Mouse (Mus musculus) embryonic facial prominence, embryonic 15.5 days (tissue): ENCODE data around the gene Atp12a. TPM values are rescaled to one million over a fixed set of nuclear protein-coding genes. Genes with fewer than 3 reads are reported as not detected.

ENCODE experiments used
- ATAC-seq: fragments of 200-750 bp; cut with Nextera tagmentation; 2 replicates; pipeline ENCODE4 v1.8.0; 2017; ENCODE audit warnings: low read depth, moderate TSS enrichment; ENCODE audit not compliant: insufficient number of reproducible peaks, low FRiP score, low TSS enrichment
- H3K27ac ChIP-seq: fragments of 300-500 bp; sonication (generic); replicated peaks from 2 replicates; pipeline ENCODE4 v1.5.1; 2015; ENCODE audit warnings: mild to moderate bottlenecking, inconsistent platforms
- H3K27me3 ChIP-seq: fragments of 300-500 bp; sonication (generic); 2 replicates; pipeline ENCODE4 v1.6.1; 2015; ENCODE audit warnings: inconsistent platforms
- H3K36me3 ChIP-seq: fragments of 300-500 bp; sonication (generic); 2 replicates; pipeline ENCODE4 v1.6.1; 2015; ENCODE audit warnings: mild to moderate bottlenecking, inconsistent platforms
- H3K4me1 ChIP-seq: fragments of 300-500 bp; sonication (generic); 2 replicates; pipeline ENCODE4 v1.6.1; 2015; ENCODE audit warnings: inconsistent platforms
- H3K4me2 ChIP-seq: fragments of 300-500 bp; sonication (generic); replicated peaks from 2 replicates; pipeline ENCODE4 v1.6.1; 2015; ENCODE audit warnings: mild to moderate bottlenecking, inconsistent platforms
- H3K4me3 ChIP-seq: fragments of 300-500 bp; sonication (generic); replicated peaks from 2 replicates; pipeline ENCODE4 v1.5.1; 2015; ENCODE audit warnings: mild to moderate bottlenecking, inconsistent platforms
- H3K9ac ChIP-seq: fragments of 300-500 bp; sonication (generic); 2 replicates; pipeline ENCODE4 v1.6.1; 2015; ENCODE audit warnings: inconsistent platforms
- H3K9me3 ChIP-seq: fragments of 300-500 bp; sonication (generic); replicated peaks from 2 replicates; pipeline ENCODE4 v1.6.1; 2016; ENCODE audit warnings: inconsistent platforms
- WGBS: fragments of 180-500 bp; shearing (Covaris S2); methylation state at CpG from one replicate; pipeline ENCODE4 v1.1.7; 2015; 5-methylcytosine and 5-hydroxymethylcytosine counted together
- polyA plus RNA-seq: library from polyadenylated mRNA; unstranded; fragments of >200 nt; fragmentation: Nextera tagmentation; extraction: Ambion mirVana; gene quantifications from 2 replicates; pipeline ENCODE4 v1.2.1, GENCODE M21; 2015

Gene Atp12a
- polyA plus RNA-seq, 1 experiment from 2014 or later, result 0.64 TPM

DNA sequence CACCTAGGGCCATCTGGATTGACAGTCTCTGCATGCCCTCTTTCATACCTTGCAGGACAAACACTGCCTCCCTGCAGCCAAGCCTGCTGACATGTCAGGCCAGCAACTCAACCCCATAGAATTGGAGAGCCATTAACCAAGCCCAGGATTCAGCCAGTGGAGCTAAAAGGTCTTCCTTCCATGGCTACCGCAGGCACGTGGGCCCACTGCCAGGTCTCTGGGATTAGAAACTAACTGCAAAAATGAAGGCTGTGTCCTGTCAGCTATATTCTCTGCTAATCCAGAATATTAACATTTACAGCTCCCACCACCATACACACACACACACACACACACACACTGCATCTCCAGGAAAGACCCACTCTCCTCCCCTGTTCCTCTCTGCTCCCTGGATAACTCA lies 15.3 kb upstream of the Atp12a start:
- Histone ChIP-seq H3K4me2 (no peak overlapping the region), H3K4me3 (no peak overlapping the region), H3K9me3 (no peaks in the 10 kb centered on the region), H3K27me3 (no peaks in the 10 kb centered on the region), H3K4me1 (no peaks in the 10 kb centered on the region), H3K27ac (no peak overlapping the region), H3K9ac (no peak overlapping the region), H3K36me3 (no peaks in the 10 kb centered on the region)
- 88% methylated on average over 2 of the region's 2 CpGs for WGBS
- ATAC-seq, result no peak

DNA sequence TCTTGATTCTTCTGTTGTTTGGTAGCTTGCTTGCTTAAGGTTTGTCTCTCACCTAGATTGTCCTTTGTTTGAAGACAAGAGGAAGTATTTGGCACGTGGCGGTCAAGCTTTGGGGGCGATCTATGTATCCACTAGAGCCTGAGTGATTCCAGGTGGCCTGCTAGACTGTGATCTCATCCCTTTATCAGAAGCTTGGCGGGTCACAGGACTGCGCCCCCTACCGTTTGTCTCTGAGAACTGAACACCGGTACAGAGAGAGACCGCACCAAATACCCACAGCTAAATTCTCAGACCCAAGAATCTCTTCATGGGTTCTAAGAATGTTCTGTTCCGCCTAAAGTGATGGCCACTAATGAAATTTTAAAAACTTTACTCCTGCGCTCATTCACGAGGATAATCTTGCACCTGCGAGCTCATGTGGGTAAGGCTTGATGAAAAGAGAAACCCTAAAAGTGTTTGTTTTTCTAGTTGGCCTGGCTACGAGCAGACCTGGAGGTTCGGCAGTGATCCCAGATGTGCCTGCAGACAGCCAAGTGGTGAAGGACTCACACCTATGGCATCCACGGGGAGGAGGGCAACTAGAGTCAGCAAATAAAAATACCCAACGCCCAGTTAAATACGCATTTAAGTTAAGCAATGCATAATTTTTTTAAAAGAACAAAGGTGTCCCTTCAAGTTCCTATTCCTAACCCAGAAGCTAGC lies 12.8 kb upstream of the Atp12a start:
- H3K4me2 ChIP-seq, result no peak overlapping the region
- no peak overlapping the region for H3K27ac ChIP-seq
- no peaks in the 10 kb centered on the region for H3K9me3 ChIP-seq
- H3K4me1 ChIP-seq, result no peaks in the 10 kb centered on the region; the same call in 1 of the 2 replicates
- H3K36me3 ChIP-seq, result no peaks in the 10 kb centered on the region
- H3K9ac ChIP-seq, result no peak overlapping the region
- 28% methylated on average over 17 of the region's 17 CpGs for WGBS
- no peak for ATAC-seq
- H3K4me3 ChIP-seq, result no peak overlapping the region
- no peaks in the 10 kb centered on the region for H3K27me3 ChIP-seq

DNA sequence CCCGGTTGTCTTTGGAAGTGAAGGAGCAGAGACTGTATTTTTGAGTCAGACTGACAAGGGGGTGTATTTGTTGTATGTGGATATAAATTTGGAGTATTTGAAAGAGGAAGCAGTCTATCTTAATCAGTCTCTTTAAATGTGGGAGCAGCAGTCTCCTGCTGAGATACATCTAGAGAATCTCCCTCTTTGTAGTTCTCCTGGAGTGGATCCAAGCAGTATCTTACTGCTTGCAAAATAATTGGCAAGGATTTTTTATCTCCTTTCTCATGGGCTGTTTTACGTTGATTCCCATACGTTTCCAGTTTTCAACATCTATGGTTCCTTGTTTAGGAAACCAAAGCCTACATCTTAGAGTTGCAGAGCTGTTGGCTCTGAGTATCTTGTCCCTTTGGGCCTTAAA lies 10.1 kb upstream of the Atp12a start:
- Histone ChIP-seq H3K27me3 (no peaks in the 10 kb centered on the region), H3K9ac (no peak overlapping the region), H3K4me2 (no peak overlapping the region), H3K9me3 (no peaks in the 10 kb centered on the region), H3K4me1 (no peaks in the 10 kb centered on the region; the same call in none of the 2 replicates), H3K36me3 (no peaks in the 10 kb centered on the region), H3K27ac (no peak overlapping the region), H3K4me3 (no peak overlapping the region)
- no peak for ATAC-seq
- WGBS, result 53% methylated on average over 3 of the region's 3 CpGs

DNA sequence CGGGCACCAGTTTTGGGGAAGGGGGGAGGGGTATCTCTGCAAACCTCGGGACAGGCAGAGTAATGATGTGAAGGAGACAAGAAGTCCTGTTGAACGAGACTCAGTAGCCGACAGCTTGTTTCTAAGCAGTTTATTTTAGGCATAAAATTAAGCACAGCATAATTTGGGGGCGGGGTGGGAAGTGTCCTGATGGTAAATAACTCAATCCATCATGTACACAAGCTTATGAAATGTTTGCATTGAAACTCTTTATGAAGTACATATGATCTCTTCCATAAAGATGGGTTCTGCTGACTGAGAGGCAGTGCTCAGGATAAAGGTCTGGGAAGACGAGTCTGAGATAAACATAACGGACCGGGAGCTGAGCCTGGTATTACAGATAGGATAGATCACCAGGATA lies 9.5 kb upstream of the Atp12a start:
- WGBS, result 71% methylated on average over 8 of the region's 8 CpGs
- H3K27ac ChIP-seq, result no peak overlapping the region
- H3K27me3 ChIP-seq, result no peaks in the 10 kb centered on the region
- H3K4me2 ChIP-seq, result no peak overlapping the region
- H3K9me3 ChIP-seq, result no peaks in the 10 kb centered on the region
- no peak overlapping the region for H3K4me3 ChIP-seq
- H3K4me1 ChIP-seq, result no peaks in the 10 kb centered on the region; the same call in none of the 2 replicates
- ATAC-seq, result no peak
- no peaks in the 10 kb centered on the region for H3K36me3 ChIP-seq
- no peak overlapping the region for H3K9ac ChIP-seq

DNA sequence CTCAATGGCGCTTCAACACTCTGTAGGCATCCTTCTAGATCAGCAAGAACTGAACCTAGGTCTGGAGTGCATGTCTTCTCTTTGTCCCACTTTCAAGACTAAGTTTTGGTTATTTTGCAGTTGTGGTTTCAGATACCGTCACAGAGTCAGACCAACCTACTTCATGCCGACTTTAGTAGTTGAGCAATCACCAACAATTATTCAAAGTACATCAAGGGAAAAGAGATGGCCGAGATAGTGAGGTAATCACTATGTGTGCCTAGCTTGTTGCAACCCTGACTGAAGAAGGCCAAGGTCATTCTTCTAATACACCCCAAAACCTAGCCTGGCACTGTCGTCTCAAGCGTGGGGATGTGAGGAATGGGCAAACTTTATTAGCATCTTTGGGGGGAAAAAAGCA lies 8.7 kb upstream of the Atp12a start:
- ATAC-seq, result no peak

DNA sequence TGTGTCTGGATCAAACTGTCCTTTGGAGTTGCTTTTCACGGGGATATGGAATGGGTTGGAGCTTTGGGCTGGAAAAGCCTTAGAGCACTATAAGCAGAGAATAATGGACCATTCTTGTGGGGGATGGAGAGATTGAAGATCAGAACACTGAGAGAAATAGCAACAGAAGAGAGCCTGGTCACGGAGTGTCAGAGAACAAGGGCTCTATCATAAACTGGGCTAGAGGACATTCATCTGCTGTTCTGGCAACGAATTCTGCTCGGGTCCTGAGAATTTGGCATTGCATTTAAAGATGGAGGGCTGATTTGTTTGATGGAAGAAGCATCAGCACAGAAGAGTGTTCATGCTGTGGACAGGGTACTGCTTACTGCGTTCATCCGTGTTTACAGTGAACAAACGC lies 6.4 kb upstream of the Atp12a start:
- H3K9me3 ChIP-seq, result no peaks in the 10 kb centered on the region
- no peak overlapping the region for H3K4me2 ChIP-seq
- H3K36me3 ChIP-seq, result no peaks in the 10 kb centered on the region
- H3K27me3 ChIP-seq, result peaks cover 5% of the 10 kb centered on the region
- no peak overlapping the region for H3K9ac ChIP-seq
- H3K4me1 ChIP-seq, result no peaks in the 10 kb centered on the region; the same call in none of the 2 replicates
- no peak overlapping the region for H3K4me3 ChIP-seq
- no peak for ATAC-seq
- no peak overlapping the region for H3K27ac ChIP-seq
- 68% methylated on average over 7 of the region's 7 CpGs for WGBS

More for the DNA sequence above, 8.7 kb upstream of the Atp12a start:
- no peaks in the 10 kb centered on the region; the same call in none of the 2 replicates for H3K4me1 ChIP-seq
- H3K27ac ChIP-seq, result no peak overlapping the region
- no peaks in the 10 kb centered on the region for H3K27me3 ChIP-seq
- 81% methylated on average over 6 of the region's 6 CpGs for WGBS
- H3K4me3 ChIP-seq, result no peak overlapping the region
- no peak overlapping the region for H3K4me2 ChIP-seq
- no peaks in the 10 kb centered on the region for H3K9me3 ChIP-seq
- no peaks in the 10 kb centered on the region for H3K36me3 ChIP-seq
- H3K9ac ChIP-seq, result no peak overlapping the region

DNA sequence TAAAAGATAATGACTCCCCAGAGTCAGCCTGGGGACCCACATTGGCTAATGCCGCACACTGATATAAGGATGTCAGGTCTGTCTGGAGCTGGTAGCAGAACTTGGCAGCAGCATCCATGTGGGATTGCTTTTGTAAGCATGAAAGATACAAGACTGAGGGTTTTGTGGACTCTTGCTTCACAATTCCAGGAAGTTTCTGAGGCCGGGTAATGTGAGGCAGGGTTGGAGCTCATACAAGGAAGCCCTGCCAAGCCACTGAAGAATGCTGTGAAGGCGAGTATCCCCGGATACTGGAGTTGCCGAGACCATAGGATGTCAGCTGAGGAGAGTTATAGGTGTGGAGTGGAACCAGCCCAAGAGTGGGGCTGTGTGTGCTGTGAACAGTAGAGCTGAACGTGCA lies 5.7 kb upstream of the Atp12a start:
- no peak for ATAC-seq
- Histone ChIP-seq H3K9me3 (no peaks in the 10 kb centered on the region), H3K27ac (no peak overlapping the region), H3K9ac (no peak overlapping the region), H3K27me3 (peaks cover 12% of the 10 kb centered on the region), H3K4me1 (no peaks in the 10 kb centered on the region; the same call in none of the 2 replicates), H3K36me3 (no peaks in the 10 kb centered on the region), H3K4me2 (no peak overlapping the region), H3K4me3 (no peak overlapping the region)
- WGBS, result 51% methylated on average over 6 of the region's 6 CpGs

DNA sequence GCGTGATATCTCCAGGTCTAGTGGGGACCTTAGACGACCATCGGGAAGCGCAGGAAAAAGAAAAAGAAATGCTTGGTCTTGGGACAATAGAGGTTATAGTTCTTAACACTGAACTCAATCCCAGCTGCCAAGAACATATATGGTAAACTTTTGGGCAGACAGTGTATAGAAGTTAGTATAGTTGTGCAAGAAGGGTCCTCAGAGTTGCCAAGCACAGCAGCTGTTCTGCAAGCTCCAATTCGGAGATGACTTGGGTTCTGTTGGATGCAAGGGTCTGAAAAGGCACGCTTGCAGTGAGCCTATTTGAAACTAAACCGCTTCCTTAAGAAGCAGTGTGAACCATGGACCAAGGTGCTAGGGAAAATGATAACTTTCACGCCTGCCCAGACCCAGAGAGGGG lies 424 bp downstream of the Atp12a start:
- no peaks in the 10 kb centered on the region for H3K36me3 ChIP-seq
- H3K27me3 ChIP-seq, result peaks cover 42% of the 10 kb centered on the region
- peaks cover 10% of the 10 kb centered on the region for H3K4me1 ChIP-seq
- no peak for ATAC-seq
- peak overlapping the region; percentile 38 for H3K4me3 ChIP-seq
- peak overlapping the region; percentile 80 for H3K4me2 ChIP-seq
- no peak overlapping the region for H3K9ac ChIP-seq
- no peaks in the 10 kb centered on the region for H3K9me3 ChIP-seq
- no peak overlapping the region for H3K27ac ChIP-seq
- 28% methylated on average over 8 of the region's 8 CpGs for WGBS

DNA sequence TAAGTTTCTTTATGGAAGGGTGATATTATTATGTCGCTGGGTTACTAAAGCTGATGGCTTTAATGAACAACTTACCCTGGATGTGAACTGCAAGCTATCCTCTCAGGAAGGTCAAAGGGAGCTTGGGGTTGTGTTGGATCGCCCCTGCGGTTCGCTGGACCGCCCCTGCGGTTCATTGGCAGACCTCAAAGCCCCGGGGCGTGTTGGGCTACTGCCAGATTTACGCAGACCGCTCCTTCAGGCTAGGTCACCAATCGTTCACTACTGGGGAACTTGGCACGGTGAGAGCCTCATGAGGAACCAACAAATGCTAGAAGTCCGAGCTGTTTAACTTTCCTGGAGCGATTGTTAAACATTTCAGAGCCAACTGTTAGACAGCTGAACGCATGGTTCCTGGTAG lies 1.8 kb downstream of the Atp12a start:
- H3K4me1 ChIP-seq, result peaks cover 10% of the 10 kb centered on the region
- H3K4me2 ChIP-seq, result no peak overlapping the region
- no peak overlapping the region for H3K9ac ChIP-seq
- peaks cover 42% of the 10 kb centered on the region for H3K27me3 ChIP-seq
- H3K27ac ChIP-seq, result no peak overlapping the region
- no peak for ATAC-seq
- H3K9me3 ChIP-seq, result no peaks in the 10 kb centered on the region
- WGBS, result 16% methylated on average over 15 of the region's 15 CpGs
- no peak overlapping the region for H3K4me3 ChIP-seq
- H3K36me3 ChIP-seq, result no peaks in the 10 kb centered on the region

DNA sequence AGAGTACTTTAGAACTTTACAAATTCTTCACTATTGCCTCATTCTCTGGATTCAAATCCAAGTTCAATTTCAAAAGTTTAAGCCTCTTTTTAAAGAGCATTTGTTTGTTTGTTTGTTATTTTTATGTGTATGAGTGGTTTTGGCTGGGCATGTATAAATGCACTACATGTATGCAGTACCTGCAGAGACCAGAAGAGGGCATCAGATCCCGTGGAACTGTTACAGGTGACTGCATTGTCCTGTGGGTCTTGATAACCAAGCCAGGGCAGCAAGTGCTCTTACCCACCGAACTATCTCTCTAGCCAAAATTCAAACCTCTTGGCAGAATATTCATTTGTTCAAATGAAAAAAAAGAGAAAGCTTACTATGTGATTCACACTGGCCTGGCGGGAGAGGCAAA lies 4.0 kb downstream of the Atp12a start:
- no peak overlapping the region for H3K9ac ChIP-seq
- H3K4me2 ChIP-seq, result no peak overlapping the region
- H3K9me3 ChIP-seq, result no peaks in the 10 kb centered on the region
- no peak overlapping the region for H3K4me3 ChIP-seq
- H3K27me3 ChIP-seq, result peaks cover 33% of the 10 kb centered on the region
- H3K4me1 ChIP-seq, result peaks cover 10% of the 10 kb centered on the region
- H3K27ac ChIP-seq, result no peak overlapping the region
- 51% methylated on average over 3 of the region's 3 CpGs for WGBS
- no peak for ATAC-seq
- no peaks in the 10 kb centered on the region for H3K36me3 ChIP-seq

DNA sequence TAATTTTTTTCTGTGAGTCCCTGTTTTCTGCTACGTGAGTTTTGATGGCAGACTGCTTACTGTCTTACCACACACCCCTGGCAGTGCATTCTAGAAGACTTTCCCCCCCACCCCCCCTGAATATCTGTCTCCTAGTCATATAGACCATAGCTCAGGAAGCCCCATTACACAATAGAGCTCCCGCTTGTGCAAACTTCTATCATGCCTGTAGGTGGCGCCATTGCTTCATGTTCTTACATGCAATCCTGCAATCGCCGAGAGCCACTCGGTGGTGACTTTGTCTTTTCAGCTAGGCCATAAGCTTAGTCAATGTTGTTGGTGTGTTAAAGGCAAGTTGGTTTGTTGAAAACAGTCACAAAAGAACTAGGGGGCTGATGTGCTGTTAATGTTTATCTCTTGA lies 10.9 kb downstream of the Atp12a start:
- H3K9ac ChIP-seq, result no peak overlapping the region
- no peak overlapping the region for H3K4me2 ChIP-seq
- no peaks in the 10 kb centered on the region for H3K36me3 ChIP-seq
- no peaks in the 10 kb centered on the region for H3K9me3 ChIP-seq
- H3K4me1 ChIP-seq, result no peaks in the 10 kb centered on the region
- H3K27me3 ChIP-seq, result no peaks in the 10 kb centered on the region
- no peak overlapping the region for H3K4me3 ChIP-seq
- under 1% methylated on average over 6 of the region's 6 CpGs for WGBS
- H3K27ac ChIP-seq, result no peak overlapping the region
- peak; percentile 67; the same call in 1 of the 2 replicates for ATAC-seq

DNA sequence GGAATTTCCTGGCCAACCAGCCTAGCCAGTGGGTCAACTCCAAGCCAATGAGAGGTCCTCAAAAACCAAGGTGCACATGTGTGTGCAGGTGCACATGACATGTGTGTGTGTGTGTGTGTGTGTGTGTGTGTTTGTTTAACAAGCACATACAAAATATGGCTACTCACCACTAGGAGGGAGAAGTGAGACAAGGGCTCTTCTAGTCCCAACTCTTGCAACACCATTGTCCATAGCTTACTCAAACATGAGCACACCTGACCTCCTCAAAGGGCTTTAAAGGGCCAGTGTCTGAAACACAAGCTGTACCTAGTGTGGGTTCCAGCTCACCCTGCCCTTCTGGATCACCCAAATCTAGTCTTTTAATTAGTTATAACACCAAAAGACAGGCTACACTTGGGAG lies 12.9 kb downstream of the Atp12a start:
- Histone ChIP-seq H3K4me2 (no peak overlapping the region), H3K9ac (no peak overlapping the region), H3K27ac (no peak overlapping the region), H3K36me3 (no peaks in the 10 kb centered on the region), H3K4me1 (no peaks in the 10 kb centered on the region), H3K27me3 (no peaks in the 10 kb centered on the region), H3K4me3 (no peak overlapping the region), H3K9me3 (no peaks in the 10 kb centered on the region)
- ATAC-seq, result no peak
